Mouse (Mus musculus) left cerebral cortex, adult 8-10 months (tissue): Measurements from ENCODE around the gene Adora2b. TPM values are rescaled to one million over a fixed set of nuclear protein-coding genes. Genes with fewer than 3 reads are reported as not detected.

Experiments
- DNase-seq, 2 experiments: peaks; one replicate each; pipeline ENCODE4 v3.0.0; 2022; ENCODE audit warnings: low spot score in 2 of 2
- total RNA-seq, 4 experiments: library from RNA; stranded (reverse); gene quantifications; 2 replicates each; pipeline ENCODE4 v1.2.4; 2022

The Adora2b gene
- total RNA-seq, result 1 to 10 TPM; 6.2 to 8.1 (median 7.1) TPM

DNA sequence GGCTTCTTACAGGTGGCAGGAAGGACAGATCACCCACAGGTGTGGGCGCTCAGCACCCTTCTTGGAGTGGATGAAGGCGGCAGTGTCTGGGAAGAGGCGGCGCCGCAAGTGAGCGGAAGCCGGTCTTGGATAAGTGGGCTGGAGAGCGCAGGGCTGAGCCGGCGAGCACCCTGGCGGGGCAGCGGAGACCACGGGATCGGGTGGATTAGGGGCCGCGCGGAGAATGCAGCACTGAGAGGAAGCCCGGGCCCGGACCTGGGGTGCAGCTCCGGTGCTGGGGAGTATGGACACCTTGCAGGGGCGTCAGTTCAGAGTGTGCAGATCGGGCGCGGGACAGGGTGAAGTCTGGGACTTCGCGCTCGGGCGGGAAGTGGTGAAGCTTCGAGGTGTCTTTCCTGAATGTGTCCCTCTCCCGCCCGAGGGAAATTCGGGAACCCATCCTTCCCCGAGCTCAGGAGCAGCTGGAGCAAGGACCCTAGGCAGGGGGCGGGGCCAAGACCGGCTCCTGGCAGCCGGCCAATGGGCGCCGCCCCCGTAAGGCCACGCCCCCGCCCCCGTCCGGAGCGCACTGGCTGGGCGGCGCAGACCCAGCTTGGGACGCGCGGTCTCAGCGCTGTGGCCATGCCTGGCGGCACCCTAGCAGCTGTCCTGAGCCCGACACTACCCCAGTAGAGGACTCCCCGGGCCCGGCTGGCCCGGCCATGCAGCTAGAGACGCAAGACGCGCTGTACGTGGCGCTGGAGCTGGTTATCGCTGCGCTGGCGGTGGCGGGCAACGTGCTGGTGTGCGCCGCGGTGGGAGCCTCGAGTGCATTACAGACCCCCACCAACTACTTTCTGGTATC, at the start of gene Adora2b:
Adora2b (plus strand) TSS at position 584 of the 844 bp plus-strand sequence.
- DNase-seq, result peak in 1 of 2 experiments; percentile 24

- no peak for DNase-seq
Observed at GRCm38 (mm10) chr11:62200901-62201512, 47.8 kb upstream of the Adora2b start.

DNA sequence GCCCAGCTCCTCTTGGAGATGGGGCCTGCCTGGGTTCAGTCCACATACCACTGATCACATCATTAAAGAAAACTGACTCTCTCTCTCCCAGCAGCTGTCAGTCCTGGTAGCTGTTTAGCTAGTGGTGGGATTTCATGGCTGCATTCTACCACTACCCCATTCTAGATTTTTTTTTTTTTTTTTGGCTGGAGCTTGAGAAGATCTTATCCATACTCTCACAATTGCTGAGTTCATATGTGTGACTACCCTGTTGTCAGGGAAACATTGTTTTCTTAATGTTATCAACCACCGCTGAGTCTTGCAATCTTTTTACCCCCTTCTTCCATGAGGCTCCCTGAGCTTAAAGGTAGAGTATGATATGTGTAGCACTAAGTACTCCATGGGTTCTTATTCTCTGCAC, 46.1 kb upstream of the Adora2b start:
- no peak for DNase-seq

- DNase-seq, result no peak
Observed at GRCm38 (mm10) chr11:62209111-62209510, 39.7 kb upstream of the Adora2b start.

GRCm38 (mm10) chr11:62209891-62210290, 38.9 kb upstream of the Adora2b start:
- DNase-seq, result no peak

DNA sequence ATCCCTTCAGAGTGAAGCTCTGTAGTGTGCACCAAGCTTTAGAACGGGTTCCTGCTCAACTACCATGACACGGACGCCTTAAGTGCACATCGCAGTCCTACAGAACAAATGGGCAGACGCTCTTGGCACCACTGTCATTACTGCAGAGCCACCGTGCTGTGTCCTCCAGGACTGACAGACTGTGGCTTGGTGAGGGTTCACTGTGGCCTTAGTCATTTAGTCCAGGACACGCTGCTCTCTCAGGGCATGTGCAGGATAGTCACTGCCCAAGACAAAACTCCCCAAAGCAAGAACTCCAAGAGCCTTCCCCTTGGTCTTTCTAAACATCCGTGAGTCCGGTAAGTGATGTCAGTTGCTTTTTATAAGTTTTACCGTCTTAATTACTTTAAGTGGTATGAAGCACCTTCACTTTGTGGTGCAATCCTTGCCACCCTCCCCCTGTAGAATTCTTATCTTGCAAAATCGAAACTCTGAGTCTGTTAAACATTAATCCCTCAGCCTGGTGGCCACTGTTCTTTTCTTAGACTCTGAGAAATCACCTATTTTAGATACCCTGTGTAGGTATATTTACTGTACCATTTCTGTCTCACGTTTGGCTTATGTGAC, 35.3 kb upstream of the Adora2b start:
- no peak for DNase-seq

GRCm38 (mm10) chr11:62215107-62215506, 33.7 kb upstream of the Adora2b start:
- DNase-seq, result no peak

GRCm38 (mm10) chr11:62217751-62218150, 31.0 kb upstream of the Adora2b start:
- no peak for DNase-seq

DNA sequence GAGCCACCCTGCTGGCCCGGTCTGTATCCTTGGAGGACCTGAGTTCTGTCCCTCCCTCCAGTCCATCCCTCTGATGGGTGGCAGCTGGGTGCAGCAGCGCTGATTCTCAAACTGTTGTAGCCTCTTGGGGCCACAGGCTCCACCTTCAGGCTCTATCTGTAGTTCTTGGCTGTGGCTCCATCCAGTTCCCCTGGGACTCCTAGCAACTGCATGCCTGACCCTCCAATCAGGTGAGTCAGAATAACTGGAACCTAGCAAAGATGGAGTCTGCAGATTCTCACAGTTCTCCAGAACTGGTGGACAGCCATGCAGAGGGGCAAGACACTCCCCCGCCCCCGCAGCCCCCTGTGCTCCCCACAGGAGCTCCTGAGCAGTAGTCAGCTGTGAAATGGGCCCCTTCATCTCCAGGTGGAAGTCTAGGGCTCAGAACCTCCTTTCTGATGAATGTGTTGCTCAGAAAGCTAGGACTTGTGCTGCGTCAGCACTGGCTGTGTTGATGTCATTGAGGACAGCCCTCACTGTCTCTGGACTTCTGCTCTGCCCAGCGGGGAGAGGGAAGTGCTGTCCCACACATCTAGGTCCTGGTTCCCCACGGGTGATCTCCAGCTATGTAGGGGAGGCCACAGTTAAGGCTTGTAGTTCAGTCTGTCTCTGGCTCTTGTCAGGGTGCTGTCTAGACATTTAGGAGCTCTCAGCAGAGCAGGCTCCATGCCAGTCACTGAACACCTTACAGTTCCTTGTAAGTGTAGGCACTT, 27.9 kb upstream of the Adora2b start:
- DNase-seq, result no peak

- no peak for DNase-seq
Observed at GRCm38 (mm10) chr11:62223416-62223815, 25.4 kb upstream of the Adora2b start.

GRCm38 (mm10) chr11:62223962-62224361, 24.8 kb upstream of the Adora2b start:
- DNase-seq, result no peak

DNA sequence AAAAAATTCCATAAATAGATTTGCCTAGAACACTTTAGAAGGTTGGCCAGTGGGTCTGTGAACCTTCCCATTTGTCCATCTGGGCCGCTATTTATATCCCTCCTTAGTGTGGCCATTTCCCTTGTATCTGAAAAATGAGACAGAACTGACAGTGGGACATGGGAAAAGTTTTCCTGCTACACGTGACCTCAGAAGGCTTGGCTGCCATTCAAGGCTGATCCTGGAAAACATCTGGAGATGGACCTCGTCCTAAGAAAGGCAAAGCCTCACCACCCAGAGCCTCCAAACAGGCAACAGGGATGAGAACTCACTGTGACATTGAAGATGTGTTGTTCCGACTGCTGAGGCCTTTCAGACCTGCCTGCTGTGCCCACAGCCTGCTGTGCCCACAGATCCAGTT, 24.0 kb upstream of the Adora2b start:
- DNase-seq, result no peak

DNA sequence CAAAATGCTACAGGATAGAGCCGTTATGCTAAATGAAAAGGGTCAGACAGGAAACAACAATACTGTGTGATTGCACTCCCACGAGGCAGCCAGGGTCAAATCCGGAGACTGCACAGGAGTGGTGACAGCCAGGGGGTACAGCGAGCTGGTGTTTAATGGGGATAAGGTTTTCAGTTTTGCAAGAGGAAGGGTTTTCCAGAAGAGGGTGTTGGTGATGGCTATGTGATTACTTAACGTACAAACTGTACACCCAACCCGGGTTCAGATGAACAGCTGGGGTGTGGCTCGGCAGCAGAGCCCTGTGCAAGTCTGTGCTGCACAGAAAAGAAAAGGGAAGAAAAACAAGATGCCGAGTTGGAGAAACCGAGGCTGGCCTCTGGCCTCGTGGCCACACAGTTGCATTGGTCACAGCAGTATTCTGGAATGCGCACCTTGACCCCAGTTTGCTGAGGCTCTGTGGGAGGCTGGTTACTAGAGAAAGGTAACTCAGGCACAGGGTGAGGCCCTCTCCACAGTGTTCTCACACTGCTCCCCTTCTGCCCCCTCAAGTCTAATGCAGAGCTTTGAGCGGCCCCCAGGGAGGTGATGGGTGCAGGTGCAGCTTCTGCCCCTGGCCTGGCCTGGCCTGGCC, 8.0 kb upstream of the Adora2b start:
- DNase-seq, result no peak

GRCm38 (mm10) chr11:62243871-62244270, 4.9 kb upstream of the Adora2b start:
- DNase-seq, result no peak

DNA sequence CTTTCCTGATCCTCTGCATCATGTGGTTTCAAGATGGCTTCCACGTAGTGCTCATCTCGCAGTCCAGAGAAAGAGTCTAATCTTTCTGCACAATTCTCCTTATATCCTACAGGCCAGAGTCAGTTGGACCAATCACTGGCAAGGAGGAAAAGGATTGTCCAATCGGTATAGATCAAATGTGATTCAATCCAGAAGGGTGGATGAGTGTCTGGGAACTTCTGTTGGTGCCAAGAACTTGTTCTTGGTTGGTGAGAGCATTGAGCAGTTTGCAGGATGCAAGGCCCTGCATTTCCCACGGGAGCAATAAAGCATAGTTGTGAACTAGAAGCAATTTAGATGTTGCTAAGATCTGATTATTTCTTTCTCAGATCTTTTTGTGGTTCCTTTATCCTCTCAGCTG, 4.3 kb upstream of the Adora2b start:
- DNase-seq, result no peak

DNA sequence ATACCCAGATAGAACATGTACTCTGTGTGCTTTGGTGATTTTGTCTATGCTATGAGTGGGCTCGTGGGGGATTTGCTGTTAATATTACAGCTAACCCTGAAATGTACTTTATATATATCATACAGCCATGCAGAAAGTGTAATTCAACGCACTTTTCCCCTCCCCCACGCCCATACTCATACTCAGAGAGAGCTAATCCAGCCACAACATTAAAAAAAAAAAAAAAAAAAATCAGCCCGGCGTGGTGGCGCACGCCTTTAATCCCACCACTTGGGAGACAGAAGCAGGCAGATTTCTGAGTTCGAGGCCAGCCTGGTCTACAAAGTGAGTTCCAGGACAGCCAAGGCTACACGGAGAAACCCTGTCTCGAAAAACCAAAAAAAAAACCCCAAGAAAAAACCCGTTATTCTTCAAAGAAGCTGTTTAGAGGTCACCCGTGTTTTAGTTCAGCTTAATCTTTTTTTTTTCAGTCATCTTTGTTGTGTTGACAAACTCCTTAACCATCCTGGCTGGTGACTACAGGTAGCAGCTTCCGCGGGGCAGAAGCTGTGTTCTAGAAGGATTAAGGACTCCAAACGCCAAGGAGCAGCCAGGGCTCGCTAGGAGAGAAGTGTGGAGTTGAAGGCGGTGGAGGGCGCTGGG, 904 bp upstream of the Adora2b start:
- DNase-seq, result no peak

DNA sequence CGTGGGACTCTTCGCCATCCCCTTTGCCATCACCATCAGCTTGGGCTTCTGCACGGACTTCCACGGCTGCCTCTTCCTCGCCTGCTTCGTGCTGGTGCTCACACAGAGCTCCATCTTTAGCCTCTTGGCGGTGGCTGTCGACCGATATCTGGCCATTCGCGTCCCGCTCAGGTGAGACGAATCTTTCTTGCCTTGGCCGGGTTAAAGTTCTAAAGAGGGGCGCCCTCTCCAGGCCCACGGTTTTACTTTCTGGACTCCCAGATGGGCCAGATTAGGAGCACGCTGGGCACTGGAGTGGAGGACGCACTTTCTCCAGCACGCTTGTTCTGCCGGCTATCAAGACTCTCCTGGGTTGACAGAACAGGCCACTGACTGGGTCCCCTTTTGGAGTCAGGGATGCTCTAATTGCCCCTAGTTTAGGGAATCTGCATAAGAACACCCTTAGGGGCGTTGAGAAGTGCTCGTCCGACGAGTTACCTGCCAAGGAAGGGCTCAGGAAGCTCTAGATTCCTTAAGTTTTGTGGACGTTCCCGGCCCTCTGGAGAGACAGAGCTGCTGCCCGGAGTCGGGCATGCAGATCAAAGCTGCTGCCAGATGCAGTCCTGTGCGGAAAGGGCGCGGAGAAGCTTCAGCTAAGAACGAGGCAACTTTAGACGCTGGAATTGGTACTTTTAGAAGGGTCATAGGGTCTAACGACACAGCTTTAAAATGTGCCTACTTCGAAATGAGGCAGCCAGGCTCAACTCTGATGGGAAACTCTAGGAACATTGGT, 668 bp downstream of the Adora2b start:
- no peak for DNase-seq

DNA sequence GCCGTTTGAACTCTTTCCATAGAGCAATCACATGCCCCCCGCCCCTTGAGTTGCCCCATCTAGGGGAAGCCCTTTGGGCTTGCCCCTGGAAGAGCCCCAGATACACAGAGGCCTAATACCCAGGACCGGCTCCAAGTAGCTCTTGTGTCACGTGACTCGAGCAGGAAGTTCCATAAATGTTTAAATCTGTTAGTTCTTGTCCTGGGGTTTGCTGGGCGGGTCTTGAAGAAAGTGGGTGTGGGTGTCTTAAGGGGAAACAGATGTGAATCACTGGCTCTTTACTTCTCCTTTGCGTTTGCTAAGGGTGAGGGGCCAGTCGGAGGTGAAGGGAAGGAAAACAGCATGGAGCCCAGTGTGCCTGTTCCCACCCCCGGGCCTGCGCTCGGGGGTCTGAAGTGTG, 2.3 kb downstream of the Adora2b start:
- DNase-seq, result no peak

- no peak for DNase-seq
Observed at GRCm38 (mm10) chr11:62253380-62253779, 4.6 kb downstream of the Adora2b start.

DNA sequence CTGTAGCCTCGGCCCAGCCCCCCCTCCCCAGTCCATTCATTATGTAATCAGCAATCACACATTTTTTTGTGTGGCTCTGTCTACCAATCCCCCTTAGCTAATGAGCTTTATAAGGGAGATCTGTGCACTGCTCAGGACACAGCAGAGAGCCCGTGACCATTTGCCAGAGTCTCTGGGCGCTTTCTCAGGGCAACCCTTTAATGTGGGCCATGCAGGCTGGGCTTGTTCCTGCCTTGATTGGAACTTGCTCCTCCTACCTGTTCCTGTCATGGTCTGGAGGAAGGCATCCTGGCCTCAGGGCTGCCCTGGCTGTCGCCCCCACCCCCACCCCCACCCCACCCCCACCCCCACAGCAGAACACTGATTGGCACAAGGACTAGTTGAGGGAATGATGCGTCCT, 10.4 kb downstream of the Adora2b start:
- no peak for DNase-seq
